Mouse (Mus musculus) small intestine, adult 2 months (tissue): ENCODE data around the gene Pou2f1.

Source experiments
- CTCF ChIP-seq: fragments of 200-500 bp; IDR thresholded peaks from 2 replicates; pipeline ENCODE4 v1.5.1; 2012; ENCODE audit warnings: low read depth, mild to moderate bottlenecking, control low read depth, inconsistent platforms, low read length, moderate library complexity, mixed read lengths; ENCODE audit not compliant: insufficient replicate concordance, insufficient read length; ENCODE audit errors: extremely low read depth
- POLR2A ChIP-seq: fragments of 200-500 bp; IDR thresholded peaks from 2 replicates; pipeline ENCODE4 v1.6.1; 2012; ENCODE audit warnings: low read depth, mild to moderate bottlenecking, control low read depth, inconsistent platforms, low read length, moderate library complexity

DNA sequence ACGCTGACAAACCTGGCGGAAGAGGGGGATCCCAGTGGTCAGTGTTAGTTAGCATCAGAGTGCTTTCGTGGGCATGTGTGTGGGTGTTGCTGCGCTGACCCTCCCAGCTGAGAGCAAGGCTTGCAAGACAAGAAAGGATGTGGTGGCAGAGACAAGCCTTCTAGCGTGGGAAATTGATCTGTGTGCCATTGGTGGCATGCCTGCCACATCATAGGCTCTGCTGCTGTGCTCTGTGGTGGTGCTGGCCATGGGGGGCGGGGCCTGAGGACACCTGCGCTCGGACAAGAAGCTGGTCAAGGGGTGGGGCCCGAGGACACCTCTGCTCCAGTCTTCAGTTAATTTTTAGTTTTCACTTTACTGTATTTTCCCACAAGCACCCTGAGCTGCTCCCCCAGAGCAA lies 186.1 kb downstream of the Pou2f1 start:
- no peak for TF ChIP-seq CTCF
- no peak for TF ChIP-seq POLR2A
